Mouse (Mus musculus): ENCODE data around the gene Yeats4.

Yeats4 gene

GRCm38 (mm10) chr10:117203558-117203981 lies 20.7 kb downstream of the Yeats4 start:
- ATAC-seq (ENCODE audit: insufficient number of reproducible peaks, low FRiP score, low TSS enrichment): no peak

- ATAC-seq (ENCODE audit: insufficient number of reproducible peaks, low FRiP score, low TSS enrichment): no peak
Measured at GRCm38 (mm10) chr10:117202981-117203557, 21.2 kb downstream of the Yeats4 start.

GRCm38 (mm10) chr10:117199701-117200100 lies 24.6 kb downstream of the Yeats4 start:
- no peak for ATAC-seq (ENCODE audit: insufficient number of reproducible peaks, low FRiP score, low TSS enrichment)

DNA sequence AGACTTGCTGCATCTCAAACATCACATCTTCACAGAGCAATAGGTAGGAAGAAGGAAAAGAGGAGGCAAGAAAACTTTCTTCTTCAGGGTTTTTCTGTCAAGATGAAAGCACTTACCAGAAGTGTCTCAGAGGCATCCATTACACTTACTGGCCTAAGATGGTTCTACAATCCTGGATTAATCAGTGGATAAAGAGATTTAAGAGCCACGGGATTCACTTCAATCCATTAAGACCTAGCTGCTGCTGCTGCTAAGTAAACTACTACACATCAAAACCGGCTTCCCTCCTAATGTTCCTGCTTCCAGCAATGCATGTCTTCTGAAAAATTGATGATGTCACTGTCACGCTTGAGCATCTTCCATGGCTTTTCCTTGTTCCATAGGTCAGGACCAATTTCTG lies 27.6 kb downstream of the Yeats4 start:
- ATAC-seq (ENCODE audit: insufficient number of reproducible peaks, low FRiP score, low TSS enrichment): no peak

- ATAC-seq (ENCODE audit: insufficient number of reproducible peaks, low FRiP score, low TSS enrichment): no peak
Measured at GRCm38 (mm10) chr10:117195748-117196147, 28.6 kb downstream of the Yeats4 start.

- no peak for ATAC-seq (ENCODE audit: insufficient number of reproducible peaks, low FRiP score, low TSS enrichment)
Measured at GRCm38 (mm10) chr10:117195005-117195404, 29.3 kb downstream of the Yeats4 start.

- no peak for ATAC-seq (ENCODE audit: insufficient number of reproducible peaks, low FRiP score, low TSS enrichment)
Measured at GRCm38 (mm10) chr10:117193364-117193763, 30.9 kb downstream of the Yeats4 start.

GRCm38 (mm10) chr10:117185399-117186089 lies 38.8 kb downstream of the Yeats4 start:
- ATAC-seq (ENCODE audit: insufficient number of reproducible peaks, low FRiP score, low TSS enrichment): no peak

GRCm38 (mm10) chr10:117181098-117181497 lies 43.2 kb downstream of the Yeats4 start:
- ATAC-seq (ENCODE audit: insufficient number of reproducible peaks, low FRiP score, low TSS enrichment): no peak

DNA sequence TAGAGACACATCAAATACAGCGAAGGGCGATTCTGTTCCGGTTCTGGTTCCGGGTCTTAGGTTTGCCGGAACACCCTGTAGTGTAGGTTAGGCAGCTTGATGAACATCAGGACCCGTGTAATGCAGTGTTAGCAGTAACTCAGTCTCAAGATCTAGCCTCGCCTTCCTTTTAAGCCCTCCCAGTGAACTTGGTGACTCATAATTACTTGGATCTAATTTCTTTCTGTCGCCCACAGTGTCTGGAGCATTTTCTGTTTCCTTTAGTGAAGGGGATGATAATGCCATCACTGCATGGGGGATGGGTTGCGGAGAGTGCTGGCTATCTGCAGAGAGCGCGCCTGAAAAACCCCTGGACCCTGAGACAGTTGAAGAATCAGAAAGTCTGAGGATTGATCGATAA lies 49.7 kb downstream of the Yeats4 start:
- ATAC-seq (ENCODE audit: insufficient number of reproducible peaks, low FRiP score, low TSS enrichment): no peak

- ATAC-seq (ENCODE audit: insufficient number of reproducible peaks, low FRiP score, low TSS enrichment): no peak
Measured at GRCm38 (mm10) chr10:117173566-117174438, 50.5 kb downstream of the Yeats4 start.

DNA sequence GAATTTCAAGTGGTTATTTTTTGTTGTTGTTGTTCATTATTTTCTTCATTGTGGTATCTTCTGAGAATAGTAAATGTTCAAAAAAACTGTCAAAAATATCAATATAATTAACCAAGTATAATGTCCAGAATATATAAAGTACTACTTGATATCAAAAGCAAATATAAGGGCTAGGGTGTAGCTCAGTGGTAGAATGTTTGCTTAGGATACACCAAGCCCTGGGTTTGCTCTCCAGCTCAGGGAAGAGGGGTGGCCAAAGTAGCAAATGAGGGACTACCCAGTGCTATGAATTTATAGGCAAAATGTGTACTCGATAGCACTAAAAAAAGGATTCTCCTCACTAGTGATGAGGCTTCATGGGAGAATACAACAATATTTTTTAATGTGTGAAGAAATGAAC lies 51.2 kb downstream of the Yeats4 start:
- ATAC-seq (ENCODE audit: insufficient number of reproducible peaks, low FRiP score, low TSS enrichment): no peak

DNA sequence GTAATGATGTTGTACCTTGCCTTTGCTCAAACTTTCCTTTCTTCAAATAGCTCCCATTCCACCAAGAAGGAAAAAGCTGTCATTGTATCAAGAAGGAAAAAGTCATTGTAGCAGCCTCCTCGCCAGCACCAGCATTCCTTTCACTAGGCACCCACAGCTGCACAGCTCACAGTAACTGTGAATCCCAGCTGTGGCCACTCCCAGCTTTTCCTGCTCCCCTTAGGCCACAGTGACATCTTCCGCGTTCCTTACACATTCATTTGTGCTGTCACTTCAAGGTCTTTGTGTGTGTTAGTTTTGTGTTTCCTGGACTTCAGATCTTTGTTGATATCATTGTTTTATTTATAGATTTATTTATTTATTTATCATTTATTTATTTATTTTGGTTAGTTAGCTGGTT lies 52.2 kb downstream of the Yeats4 start:
- ATAC-seq (ENCODE audit: insufficient number of reproducible peaks, low FRiP score, low TSS enrichment): no peak

DNA sequence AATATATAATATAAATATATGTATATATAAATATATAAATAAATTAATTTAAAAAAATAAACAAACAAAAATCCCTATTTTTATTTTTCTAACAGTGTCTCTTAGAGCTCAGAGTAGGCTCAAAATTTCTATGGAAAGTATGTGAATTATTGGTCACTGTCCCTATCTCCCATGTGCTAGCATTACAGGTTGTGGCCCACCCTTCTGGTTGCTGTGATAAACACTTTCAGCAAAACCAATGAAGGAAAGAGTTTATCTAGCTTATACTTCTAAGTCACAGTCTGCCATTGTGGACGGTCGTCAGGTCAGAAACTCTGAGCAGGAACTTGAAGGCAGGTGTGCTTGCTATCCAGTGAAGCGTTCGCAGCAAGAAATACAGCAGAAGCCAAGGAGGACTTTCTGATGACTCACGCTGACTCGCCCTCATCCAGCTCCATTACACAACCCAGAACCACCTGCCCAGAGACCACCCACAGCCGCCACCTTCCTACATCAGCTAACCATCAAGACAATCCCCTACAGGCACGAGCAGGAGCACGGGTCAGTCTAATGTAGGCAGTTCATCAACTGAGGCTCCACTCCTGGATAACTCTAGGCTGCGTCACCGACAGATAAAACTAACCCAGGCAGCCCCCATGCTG lies 57.4 kb downstream of the Yeats4 start:
- no peak for ATAC-seq (ENCODE audit: insufficient number of reproducible peaks, low FRiP score, low TSS enrichment)

Measured in cerebellum, adult (tissue).